Mouse (Mus musculus) stomach, postnatal 0 days (tissue): Measurements from ENCODE around the gene Nup107. TPM values are rescaled to one million over a fixed set of nuclear protein-coding genes. Genes with fewer than 3 reads are reported as not detected.

Experiments
- ATAC-seq: fragments of 200-750 bp; cut with Nextera tagmentation; 2 replicates; pipeline ENCODE4 v1.8.0; 2017; ENCODE audit not compliant: low FRiP score, low TSS enrichment
- DNase-seq: peaks from one replicate; pipeline ENCODE4 v3.0.0-alpha.2; 2016; ENCODE audit warnings: low spot score
- H3K27ac ChIP-seq: fragments of 300-500 bp; sonication (generic); replicated peaks from 2 replicates; pipeline ENCODE4 v1.5.1; 2014; ENCODE audit warnings: mild to moderate bottlenecking, control low read depth
- H3K27me3 ChIP-seq: fragments of 300-500 bp; sonication (generic); 2 replicates; pipeline ENCODE4 v1.6.1; 2014; ENCODE audit warnings: low read length; ENCODE audit not compliant: control insufficient read depth, insufficient read depth
- H3K36me3 ChIP-seq: fragments of 300-500 bp; sonication (generic); 2 replicates; pipeline ENCODE4 v1.6.1; 2014; ENCODE audit warnings: low read length, mixed read lengths; ENCODE audit not compliant: control insufficient read depth, insufficient read depth
- H3K4me1 ChIP-seq: fragments of 300-500 bp; sonication (generic); replicated peaks from 2 replicates; pipeline ENCODE4 v1.6.1; 2014; ENCODE audit warnings: antibody characterized with exemption; ENCODE audit not compliant: control insufficient read depth, insufficient read depth
- H3K4me2 ChIP-seq: fragments of 300-500 bp; sonication (generic); replicated peaks from 2 replicates; pipeline ENCODE4 v1.6.1; 2014; ENCODE audit warnings: low read depth, mild to moderate bottlenecking, control low read depth, moderate library complexity
- H3K4me3 ChIP-seq: fragments of 300-500 bp; sonication (generic); 2 replicates; pipeline ENCODE4 v1.5.1; 2014; ENCODE audit warnings: low read depth, low read length, control low read depth
- H3K9ac ChIP-seq: fragments of 300-500 bp; sonication (generic); 2 replicates; pipeline ENCODE4 v1.6.1; 2014; ENCODE audit warnings: mild to moderate bottlenecking, low read length, control low read depth, mixed read lengths
- H3K9me3 ChIP-seq: fragments of 300-500 bp; sonication (generic); 2 replicates; pipeline ENCODE4 v1.6.1; 2016; ENCODE audit warnings: low read length; ENCODE audit not compliant: control insufficient read depth
- CTCF ChIP-seq: IDR thresholded peaks from 2 replicates; pipeline ENCODE4 v1.5.1; 2016; ENCODE audit warnings: antibody characterized with exemption, low read depth, mild to moderate bottlenecking, moderate library complexity
- EP300 ChIP-seq: optimal IDR thresholded peaks from 2 replicates; pipeline ENCODE3; 2016; ENCODE audit warnings: antibody characterized with exemption
- WGBS: fragments of 180-500 bp; shearing (Covaris S2); extraction: QIAGEN DNeasy Blood & Tissue Kit; methylation state at CpG from one replicate; pipeline ENCODE4 v1.1.7; 2014; 5-methylcytosine and 5-hydroxymethylcytosine counted together
- polyA plus RNA-seq: library from polyadenylated mRNA; unstranded; fragments of >200 nt; fragmentation: Nextera tagmentation; extraction: Ambion mirVana; gene quantifications from 2 replicates; pipeline ENCODE4 v1.2.1, GENCODE M21; 2015

Nup107 gene
- polyA plus RNA-seq, 1 experiment from 2014 or later = 16.5 TPM

- no peaks in the 10 kb centered on the region for H3K4me1 ChIP-seq
- no peak overlapping the region for H3K27ac ChIP-seq
- no peak overlapping the region for H3K9ac ChIP-seq
- WGBS = 89% methylated on average over 5 of the region's 5 CpGs
- no peak overlapping the region for H3K4me3 ChIP-seq
- DNase-seq = no peak
- ATAC-seq = no peak
- TF ChIP-seq CTCF = no peak
- TF ChIP-seq EP300 = no peak
- no peaks in the 10 kb centered on the region for H3K9me3 ChIP-seq
- H3K27me3 ChIP-seq = no peaks in the 10 kb centered on the region
- H3K4me2 ChIP-seq = no peak overlapping the region
- peaks cover 8% of the 10 kb centered on the region for H3K36me3 ChIP-seq
These were observed 25.7 kb downstream of the Nup107 start for GRCm38 (mm10) chr10:117766896-117767160.

- TF ChIP-seq EP300 = no peak
- no peak for TF ChIP-seq CTCF
- ATAC-seq (no peak), DNase-seq (no peak)
- H3K4me2 ChIP-seq = no peak overlapping the region
- no peaks in the 10 kb centered on the region for H3K27me3 ChIP-seq
- H3K27ac ChIP-seq = no peak overlapping the region
- no peaks in the 10 kb centered on the region for H3K4me1 ChIP-seq
- WGBS = 82% methylated on average over 16 of the region's 16 CpGs
- H3K36me3 ChIP-seq = peaks cover 7% of the 10 kb centered on the region
- H3K9me3 ChIP-seq = no peaks in the 10 kb centered on the region
- H3K9ac ChIP-seq = no peak overlapping the region
- H3K4me3 ChIP-seq = no peak overlapping the region
These were observed 26.2 kb downstream of the Nup107 start for GRCm38 (mm10) chr10:117766111-117766895.

GRCm38 (mm10) chr10:117765116-117765894 lies 27.2 kb downstream of the Nup107 start:
- 93% methylated on average over 11 of the region's 11 CpGs for WGBS

GRCm38 (mm10) chr10:117764598-117764997 lies 27.9 kb downstream of the Nup107 start:
- DNase-seq (no peak), ATAC-seq (no peak)
- no peaks in the 10 kb centered on the region for H3K27me3 ChIP-seq
- H3K9ac ChIP-seq = no peak overlapping the region
- no peaks in the 10 kb centered on the region for H3K9me3 ChIP-seq
- no peaks in the 10 kb centered on the region for H3K4me1 ChIP-seq
- TF ChIP-seq EP300 (no peak), CTCF (no peak)
- WGBS = 88% methylated on average over 6 of the region's 6 CpGs
- peaks cover 9% of the 10 kb centered on the region for H3K36me3 ChIP-seq
- H3K27ac ChIP-seq = no peak overlapping the region
- no peak overlapping the region for H3K4me2 ChIP-seq
- no peak overlapping the region for H3K4me3 ChIP-seq

More at GRCm38 (mm10) chr10:117765116-117765894, 27.2 kb downstream of the Nup107 start:
- no peaks in the 10 kb centered on the region for H3K9me3 ChIP-seq
- DNase-seq (no peak), ATAC-seq (no peak)
- no peak overlapping the region for H3K4me3 ChIP-seq
- TF ChIP-seq EP300 = no peak
- no peak for TF ChIP-seq CTCF
- no peaks in the 10 kb centered on the region for H3K4me1 ChIP-seq
- no peak overlapping the region for H3K4me2 ChIP-seq
- no peak overlapping the region for H3K9ac ChIP-seq
- H3K27ac ChIP-seq = no peak overlapping the region
- no peaks in the 10 kb centered on the region for H3K27me3 ChIP-seq
- peaks cover 10% of the 10 kb centered on the region for H3K36me3 ChIP-seq

- no peak overlapping the region for H3K4me2 ChIP-seq
- DNase-seq (no peak), ATAC-seq (no peak)
- TF ChIP-seq CTCF (no peak), EP300 (no peak)
- no peaks in the 10 kb centered on the region for H3K4me1 ChIP-seq
- WGBS = 95% methylated on average over 16 of the region's 16 CpGs
- H3K27me3 ChIP-seq = no peaks in the 10 kb centered on the region
- no peaks in the 10 kb centered on the region for H3K9me3 ChIP-seq
- H3K9ac ChIP-seq = no peak overlapping the region
- no peak overlapping the region for H3K4me3 ChIP-seq
- peaks cover 15% of the 10 kb centered on the region for H3K36me3 ChIP-seq
- H3K27ac ChIP-seq = no peak overlapping the region
These were observed 28.8 kb downstream of the Nup107 start for GRCm38 (mm10) chr10:117763588-117764190.
